Mouse (Mus musculus) lung, postnatal 0 days (tissue): ENCODE data around the gene Mapk11.

ENCODE experiments used
- CTCF ChIP-seq: IDR thresholded peaks from 2 replicates; pipeline ENCODE4 v1.5.1; 2016; ENCODE audit warnings: antibody characterized with exemption, mild to moderate bottlenecking
- EP300 ChIP-seq: IDR thresholded peaks from 2 replicates; pipeline ENCODE4 v1.6.1; 2016; ENCODE audit warnings: antibody characterized with exemption, mild to moderate bottlenecking, control low read depth

DNA sequence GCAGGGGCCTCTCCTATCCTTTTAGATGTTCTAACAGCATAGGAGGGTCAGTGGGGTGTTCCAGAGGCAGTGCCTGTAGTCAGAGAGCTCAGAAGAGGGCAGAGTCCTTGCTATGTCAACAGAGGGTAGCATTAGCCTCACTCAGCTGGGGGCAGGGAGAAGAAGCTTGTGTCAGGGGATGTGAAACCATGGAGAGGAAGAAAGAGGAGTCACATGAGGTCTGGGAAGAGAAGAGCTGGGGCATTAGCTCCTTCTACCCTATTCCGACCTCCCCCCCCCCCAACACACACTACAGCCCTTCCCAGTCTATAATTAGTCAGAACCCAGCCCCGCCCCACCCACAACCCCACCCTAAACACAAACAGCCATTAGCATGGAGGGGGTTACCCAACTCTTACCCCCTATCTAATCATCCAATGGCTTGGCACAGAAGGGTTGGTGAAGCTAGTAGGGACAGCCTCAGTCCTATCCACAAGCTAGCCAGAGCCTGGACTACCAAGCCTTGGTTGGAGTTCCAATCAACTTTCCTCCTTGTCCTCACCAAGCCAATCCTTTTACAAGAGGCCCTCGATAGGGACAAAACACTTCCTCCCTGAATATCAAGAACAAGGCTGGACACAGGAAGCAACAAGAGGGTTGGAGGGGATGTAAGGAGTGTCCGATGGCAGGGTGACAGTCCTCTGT is 28.3 kb upstream of the Mapk11 start:
- TF ChIP-seq CTCF (no peak), EP300 (no peak)
